Mouse (Mus musculus) ES-E14 (cell line): Measurements from ENCODE around the gene Vamp1.

ENCODE experiments used
- CHD2 ChIP-seq: IDR thresholded peaks from 2 replicates; pipeline ENCODE4 v1.6.1; 2014; ENCODE audit warnings: mild to moderate bottlenecking, low read depth, low read length, inconsistent platforms
- MAFK ChIP-seq: IDR thresholded peaks from 2 replicates; pipeline ENCODE4 v1.6.1; 2014; ENCODE audit warnings: mild to moderate bottlenecking, low read depth, low read length, inconsistent platforms; ENCODE audit not compliant: insufficient read depth
- ZC3H11A ChIP-seq: IDR thresholded peaks from 2 replicates; pipeline ENCODE4 v1.6.1; 2012; ENCODE audit warnings: low read depth, mild to moderate bottlenecking, inconsistent platforms, low read length, borderline replicate concordance
- ZNF384 ChIP-seq: IDR thresholded peaks from 2 replicates; pipeline ENCODE4 v1.6.1; 2012; ENCODE audit warnings: low read depth, low read length, inconsistent platforms

DNA sequence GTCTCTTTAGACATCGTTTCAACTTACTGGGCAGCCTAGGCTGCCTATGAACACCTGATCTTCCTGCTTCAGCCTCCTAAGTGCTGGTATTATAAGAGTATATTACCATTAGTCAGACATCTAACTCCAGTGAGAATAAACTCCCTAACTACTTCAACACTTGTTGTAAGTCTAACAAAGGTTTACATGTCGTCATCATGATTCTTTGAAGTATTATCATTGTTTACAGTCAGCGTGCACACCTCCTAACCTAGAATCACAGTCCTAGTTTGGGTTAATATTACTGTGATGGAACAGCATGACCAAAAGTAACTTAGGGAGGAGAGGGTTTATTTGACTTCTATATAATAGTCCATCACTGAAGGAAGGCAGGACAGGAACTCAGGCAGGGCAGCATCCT is 52.1 kb downstream of the Vamp1 start:
- TF ChIP-seq ZC3H11A (no peak), MAFK (no peak), ZNF384 (no peak), CHD2 (no peak)
